Mouse (Mus musculus) kidney, postnatal 25 days (tissue): ENCODE measurements around the gene Gm4894.

ENCODE experiments used
- DNase-seq, 2 experiments: peaks; one replicate each; pipeline ENCODE4 v3.0.0; 2021; ENCODE audit warnings: mixed read lengths in 2 of 2

Gm4894 gene

GRCm38 (mm10) chr9:49250231-49250630 lies at the start of gene Gm4894:
TSS of gene Gm4894 (plus strand) at chr9:49250531.
- no peak for DNase-seq

- no peak for DNase-seq
These were observed 44.0 kb upstream of the Gm4894 start for GRCm38 (mm10) chr9:49206331-49206730.

GRCm38 (mm10) chr9:49211493-49211892 lies 38.8 kb upstream of the Gm4894 start:
- DNase-seq = no peak

GRCm38 (mm10) chr9:49214734-49215133 lies 35.6 kb upstream of the Gm4894 start:
- no peak for DNase-seq

DNA sequence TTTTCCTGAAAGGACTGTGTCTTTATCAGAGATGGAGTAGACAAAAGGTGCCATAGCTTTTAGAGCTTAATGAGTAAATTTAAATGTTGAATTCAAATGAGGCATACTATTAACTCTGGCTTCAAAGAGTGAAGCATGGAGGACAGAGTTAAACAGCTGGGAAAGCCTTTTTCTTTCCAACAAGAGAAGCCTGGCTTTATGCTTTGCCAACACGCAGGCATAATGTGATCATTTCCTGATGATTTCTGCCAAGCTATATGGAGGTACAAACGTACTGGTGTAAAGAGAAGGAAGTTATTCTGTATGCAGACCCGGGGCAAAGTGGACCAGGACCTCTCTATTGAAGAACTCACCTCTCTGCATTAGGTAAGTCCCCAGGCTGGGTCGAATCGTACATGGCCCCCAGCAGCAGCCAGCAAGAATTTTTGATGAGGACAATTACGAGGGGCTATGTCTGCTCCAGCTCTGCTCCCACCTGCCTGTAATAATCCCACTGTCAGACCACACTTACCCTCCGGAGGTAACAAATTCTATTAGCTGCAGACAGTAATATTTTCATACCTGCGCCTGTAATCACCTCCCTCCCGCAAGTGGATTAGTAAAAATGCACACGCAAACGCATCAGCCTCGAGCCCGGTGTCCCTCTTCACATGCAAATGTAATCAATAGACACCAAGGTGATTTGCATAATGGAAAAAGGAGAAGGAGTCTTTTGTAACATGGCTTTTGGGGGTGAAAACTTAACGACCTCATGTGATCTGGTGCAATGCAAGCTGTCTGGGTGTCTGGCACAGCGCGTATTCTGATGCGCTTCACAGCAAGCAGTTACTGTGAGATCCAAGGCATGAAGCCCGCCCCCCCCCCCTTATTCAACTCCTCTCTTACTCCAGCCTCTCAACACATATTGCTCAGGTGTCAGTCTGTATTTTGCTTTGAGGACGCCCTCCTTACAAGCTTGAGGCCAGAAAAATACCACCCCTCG lies 32.4 kb upstream of the Gm4894 start:
- no peak for DNase-seq

DNA sequence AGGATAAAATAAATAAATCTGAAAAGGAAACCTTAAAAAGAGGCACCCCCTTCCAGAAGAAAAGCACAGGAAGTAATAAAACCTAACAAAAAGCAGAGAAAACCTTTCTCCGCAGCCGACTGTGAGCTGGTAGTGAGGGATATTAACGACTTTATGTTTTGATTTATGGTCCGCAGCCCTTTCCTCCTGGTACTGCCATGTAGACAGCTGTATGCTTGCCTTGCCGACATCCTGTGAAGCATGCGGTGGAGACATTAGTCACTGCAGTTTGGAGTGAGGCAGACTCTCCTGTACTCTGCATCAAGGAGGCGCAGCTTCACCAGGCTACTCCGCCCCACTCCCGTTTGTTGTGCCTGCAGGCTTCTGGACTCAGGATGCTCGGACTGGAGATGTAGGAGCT lies 25.8 kb upstream of the Gm4894 start:
- DNase-seq = no peak

DNA sequence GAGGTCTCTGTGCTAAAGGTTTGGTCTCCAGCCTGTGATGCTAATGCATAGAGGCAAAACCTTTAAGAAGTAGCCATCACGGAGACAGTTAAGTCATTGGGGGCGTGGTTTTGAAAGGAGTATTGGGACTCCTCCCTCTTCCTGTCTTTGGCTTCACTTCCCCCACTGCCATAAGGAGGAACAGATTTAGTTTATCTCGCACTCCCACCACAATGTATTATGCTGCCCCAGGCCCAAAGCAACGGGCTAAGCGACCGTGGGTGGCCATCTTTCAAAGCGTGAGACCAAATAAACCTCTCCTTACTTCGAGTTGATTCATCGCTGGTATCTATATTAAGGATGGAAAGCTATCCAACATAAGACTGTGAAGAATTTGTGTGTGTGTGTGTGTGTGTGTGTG lies 22.9 kb upstream of the Gm4894 start:
- no peak for DNase-seq

DNA sequence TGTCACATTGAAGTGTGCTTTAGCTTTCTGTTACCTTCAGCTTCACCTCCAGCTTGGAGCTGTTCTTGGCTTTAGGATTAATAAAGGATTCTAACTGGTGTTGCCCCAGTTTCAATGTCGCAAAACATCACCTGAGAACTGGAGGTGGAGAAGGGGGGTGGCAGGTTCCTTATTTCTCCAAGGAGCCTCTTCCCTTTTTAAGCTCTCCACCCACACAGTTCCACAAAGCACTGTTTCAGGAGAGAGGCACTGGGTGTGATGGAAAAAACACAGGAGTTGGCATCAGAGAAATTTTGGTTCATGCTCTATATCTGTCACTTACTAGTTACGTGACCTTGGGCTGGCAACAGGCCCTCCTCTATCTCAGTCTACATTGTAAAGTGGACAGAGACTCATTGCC lies 21.3 kb upstream of the Gm4894 start:
- no peak for DNase-seq

DNA sequence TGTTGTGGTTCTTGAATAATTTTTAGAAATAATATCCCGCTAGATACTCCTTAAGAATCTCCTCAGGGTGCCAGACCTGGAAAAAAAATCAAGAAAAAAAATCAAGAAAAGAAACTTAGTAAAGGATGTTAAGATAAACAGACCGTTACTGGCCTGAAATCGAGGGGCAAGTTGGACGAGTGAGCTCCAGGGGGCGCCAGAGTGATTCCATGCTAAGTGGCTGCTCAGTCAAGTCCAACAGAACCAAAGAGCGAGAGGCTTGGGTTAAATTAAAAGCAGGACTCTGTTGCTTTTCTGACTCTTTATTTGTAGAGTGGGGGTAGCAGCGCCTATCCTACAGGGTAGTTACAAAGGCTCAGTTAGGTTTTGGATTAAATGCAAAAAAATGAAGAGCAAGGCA lies 3.5 kb upstream of the Gm4894 start:
- peak; percentile 63 to 83 for DNase-seq

GRCm38 (mm10) chr9:49268949-49269348 lies 18.6 kb downstream of the Gm4894 start:
- DNase-seq = no peak

GRCm38 (mm10) chr9:49273566-49273965 lies 23.2 kb downstream of the Gm4894 start:
- no peak for DNase-seq

DNA sequence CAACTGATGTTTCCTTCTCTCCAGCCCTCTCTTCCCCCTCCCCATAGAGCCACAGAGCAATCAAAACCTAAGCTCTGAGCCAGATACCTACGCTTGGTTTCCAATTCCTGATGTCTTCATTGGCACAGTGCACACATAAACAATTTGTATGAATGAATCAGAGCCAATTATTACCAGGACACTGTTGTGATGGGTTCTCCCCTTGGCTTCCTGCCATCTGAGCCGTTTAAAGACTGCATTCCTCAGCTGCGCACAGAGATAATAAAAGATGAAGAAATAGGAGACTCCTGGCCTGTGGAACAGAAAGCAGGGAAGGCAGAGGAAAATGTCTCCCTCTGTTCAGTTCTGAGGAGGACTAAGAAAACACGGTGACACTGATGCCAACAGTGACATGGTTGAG lies 25.6 kb downstream of the Gm4894 start:
- DNase-seq = no peak

- DNase-seq = no peak
These were observed 26.4 kb downstream of the Gm4894 start for GRCm38 (mm10) chr9:49276542-49277334.

DNA sequence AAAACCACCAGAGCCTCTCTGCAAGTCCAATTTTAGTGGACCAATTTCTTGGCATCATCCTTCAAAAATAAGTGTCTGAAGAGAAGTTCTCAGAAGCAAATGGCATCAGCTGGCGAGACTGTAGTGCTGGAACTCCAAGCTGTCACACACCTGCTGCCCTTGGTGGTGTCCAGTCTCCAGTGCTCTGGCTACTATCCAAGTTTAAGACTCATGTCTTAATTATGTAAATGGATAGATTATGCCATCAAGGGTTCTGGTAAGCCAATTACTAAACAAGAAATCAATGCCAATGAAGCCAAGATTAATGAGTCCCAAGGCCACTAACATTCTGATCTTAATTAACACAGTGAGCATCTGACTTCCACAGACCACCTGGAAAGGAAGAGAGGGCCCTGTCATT lies 44.8 kb downstream of the Gm4894 start:
- no peak for DNase-seq

GRCm38 (mm10) chr9:49307576-49307975 lies 57.2 kb downstream of the Gm4894 start:
- DNase-seq = peak in 1 of 2 experiments; percentile 6

DNA sequence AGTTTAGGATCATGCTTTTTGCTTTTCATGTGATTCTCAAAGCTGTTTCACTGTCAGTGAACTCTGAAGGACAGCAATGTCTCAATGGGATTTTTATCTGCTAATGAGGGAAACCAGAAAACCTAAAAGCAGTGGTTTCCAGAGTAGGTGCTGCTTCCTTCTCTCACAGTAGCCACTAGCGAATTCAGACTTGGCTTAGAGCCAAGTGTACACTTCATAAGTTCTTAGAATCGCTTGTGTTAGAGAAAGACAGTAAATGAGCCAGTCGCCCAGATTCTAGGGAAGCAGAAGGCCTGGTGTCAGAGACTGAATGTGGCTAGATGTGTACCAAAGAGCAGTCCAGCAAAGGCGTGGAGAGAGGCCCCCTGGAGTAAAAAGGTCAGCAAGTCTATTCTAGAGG lies 60.5 kb downstream of the Gm4894 start:
- DNase-seq = no peak

DNA sequence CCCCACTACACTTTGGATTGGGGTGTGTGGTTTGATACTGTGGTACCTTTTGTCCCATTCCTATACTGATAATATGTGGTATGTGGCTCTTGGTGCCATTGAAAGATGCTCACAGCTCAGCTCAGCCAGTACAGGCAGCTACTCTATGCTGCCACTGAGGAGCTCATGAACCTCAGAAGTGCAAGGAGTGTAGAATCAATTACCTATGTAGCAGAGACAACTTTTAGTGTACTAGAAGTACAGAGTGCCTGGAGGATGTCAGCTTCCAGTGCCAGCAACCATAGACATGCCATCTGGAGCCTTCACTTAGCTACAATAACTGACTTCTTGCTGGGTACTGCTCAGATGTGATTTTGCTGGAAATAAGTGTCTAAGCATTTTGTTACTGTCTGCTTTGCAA lies 68.3 kb downstream of the Gm4894 start:
- DNase-seq = no peak
